Mouse (Mus musculus): ENCODE measurements around the gene Galnt11.
"Not testable (repeated sequence)": the region's sequence is repeated elsewhere in the genome, so short reads cannot be mapped to it uniquely, and the experiment has no call there.

Galnt11 gene

GRCm38 (mm10) chr5:25221604-25222003 is at the start of gene Galnt11:
Gene Galnt11, plus strand, starts transcription at chr5:25221904.
- DNase-seq, result no peak

- not testable (repeated sequence) for DNase-seq
Observed at GRCm38 (mm10) chr5:25177937-25178336, 43.8 kb upstream of the Galnt11 start.

GRCm38 (mm10) chr5:25178543-25178942 is 43.2 kb upstream of the Galnt11 start:
- DNase-seq, result not testable (repeated sequence)

GRCm38 (mm10) chr5:25179284-25179683 is 42.4 kb upstream of the Galnt11 start:
- DNase-seq, result no peak

- no peak for DNase-seq
Observed at GRCm38 (mm10) chr5:25179936-25180488, 41.7 kb upstream of the Galnt11 start.

GRCm38 (mm10) chr5:25181004-25181531 is 40.6 kb upstream of the Galnt11 start, which contains the start of gene Galntl5:
Gene Galntl5, plus strand, starts transcription at chr5:25181460.
- no peak for DNase-seq

- DNase-seq, result no peak
Observed at GRCm38 (mm10) chr5:25183595-25183994, 38.1 kb upstream of the Galnt11 start.

- DNase-seq, result no peak
Observed at GRCm38 (mm10) chr5:25184594-25184993, 37.1 kb upstream of the Galnt11 start.

- DNase-seq, result peak; percentile 16
Observed at GRCm38 (mm10) chr5:25187727-25188126, 34.0 kb upstream of the Galnt11 start.

- peak; percentile 26 for DNase-seq
Observed at GRCm38 (mm10) chr5:25188802-25189201, 32.9 kb upstream of the Galnt11 start.

GRCm38 (mm10) chr5:25190521-25190920 is 31.2 kb upstream of the Galnt11 start:
- no peak for DNase-seq

GRCm38 (mm10) chr5:25211872-25212271 is 9.8 kb upstream of the Galnt11 start:
- DNase-seq, result no peak

GRCm38 (mm10) chr5:25213216-25213615 is 8.5 kb upstream of the Galnt11 start:
- DNase-seq, result not testable (repeated sequence)

- DNase-seq, result no peak
Observed at GRCm38 (mm10) chr5:25215006-25215405, 6.7 kb upstream of the Galnt11 start.

GRCm38 (mm10) chr5:25222752-25223702 is 1.3 kb downstream of the Galnt11 start, which contains the start of gene E130116L18Rik:
Gene E130116L18Rik, minus strand, starts transcription at chr5:25223153.
- DNase-seq, result peak; percentile 92

GRCm38 (mm10) chr5:25224377-25224776 is 2.7 kb downstream of the Galnt11 start:
- not testable (repeated sequence) for DNase-seq

GRCm38 (mm10) chr5:25243101-25243500 is 21.4 kb downstream of the Galnt11 start:
- DNase-seq, result no peak

GRCm38 (mm10) chr5:25245806-25246472 is 24.2 kb downstream of the Galnt11 start:
- no peak for DNase-seq

GRCm38 (mm10) chr5:25246473-25246865 is 24.8 kb downstream of the Galnt11 start:
- DNase-seq, result no peak

- no peak for DNase-seq
Observed at GRCm38 (mm10) chr5:25247036-25247435, 25.3 kb downstream of the Galnt11 start.

GRCm38 (mm10) chr5:25252423-25252822 is 30.7 kb downstream of the Galnt11 start:
- no peak for DNase-seq

- no peak for DNase-seq
Observed at GRCm38 (mm10) chr5:25252825-25253544, 31.3 kb downstream of the Galnt11 start.

All from embryo, embryonic 11 days (tissue).